Mouse (Mus musculus): ENCODE results near the gene Xrcc1. TPM values are rescaled to one million over a fixed set of nuclear protein-coding genes. Genes with fewer than 3 reads are reported as not detected.

Xrcc1 gene
- total and polyA plus RNA-seq, 2 experiments = 4.8 to 17.1 TPM

DNA sequence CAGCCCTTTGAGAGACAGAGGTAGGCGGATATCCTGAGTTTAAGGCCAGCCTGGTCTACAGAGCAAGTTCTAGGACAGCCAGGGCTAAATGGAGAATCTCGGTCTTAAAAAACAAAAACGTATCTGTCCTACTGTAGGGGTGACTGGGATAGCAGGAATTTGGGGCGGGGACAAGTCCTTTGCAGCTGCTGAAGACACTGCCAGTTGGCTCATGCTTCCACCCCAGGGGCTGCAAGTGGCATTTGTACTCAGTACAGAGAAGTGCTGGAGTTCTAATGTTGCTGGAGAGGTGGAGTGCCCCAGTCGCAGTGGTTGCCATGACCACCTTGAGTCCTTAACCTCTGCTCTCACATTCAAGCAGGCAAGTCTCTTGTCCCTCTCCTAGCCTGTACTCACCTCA is 23.3 kb upstream of the Xrcc1 start:
- TF ChIP-seq CTCF (IDR thresholded peaks at IDR 0.05; ENCODE audit: low read depth, low read length) (no peak), POLR2A (IDR thresholded peaks at IDR 0.05; ENCODE audit: extremely low read depth, insufficient read depth, low read length) (no peak)
- WGBS = 66% methylated on average over 5 of the region's 5 CpGs
- DNase-seq (ENCODE audit: extremely low read depth, low read depth, low spot score) = no peak

DNA sequence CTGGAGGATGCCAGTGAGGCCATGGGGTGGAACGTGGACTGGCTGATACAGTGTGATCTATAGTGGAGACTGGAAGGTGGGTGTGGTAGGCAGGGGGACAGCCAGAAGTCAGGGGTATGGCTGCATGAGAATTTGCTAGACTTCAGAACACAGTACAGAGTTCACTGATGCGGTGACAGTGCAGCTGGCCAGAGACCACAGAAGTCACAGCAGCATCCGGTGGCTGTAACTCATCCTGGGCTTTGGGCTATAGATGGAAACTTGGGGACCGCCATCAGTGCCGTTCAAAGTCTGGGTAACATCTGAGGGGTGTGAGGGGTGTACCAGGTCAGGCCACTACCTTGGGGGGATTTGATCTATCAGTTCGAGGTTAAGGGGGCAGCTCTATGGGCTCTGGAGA is 22.4 kb upstream of the Xrcc1 start:
- Histone ChIP-seq H3K79me2 (ENCODE audit: control insufficient read depth, insufficient read depth, low read length) (no peaks in the 10 kb centered on the region), H3K27ac (replicated peaks; ENCODE audit: insufficient read depth, low read depth, low read length) (no peak overlapping the region), H3K4me1 (ENCODE audit: control insufficient read depth, insufficient read depth, low read length) (no peaks in the 10 kb centered on the region), H3K9ac (ENCODE audit: low read depth, low read length) (no peak overlapping the region), H3K4me3 (ENCODE audit: insufficient read depth, low read depth, low read length) (no peak overlapping the region), H3K36me3 (ENCODE audit: control insufficient read depth, insufficient read depth, low read length) (no peaks in the 10 kb centered on the region), H3K27me3 (ENCODE audit: control insufficient read depth, insufficient read depth, low read length) (no peaks in the 10 kb centered on the region)
- WGBS = 64% methylated on average over 6 of the region's 6 CpGs
- TF ChIP-seq POLR2A (IDR thresholded peaks at IDR 0.05; ENCODE audit: extremely low read depth, insufficient read depth, low read length) = no peak
- TF ChIP-seq CTCF (IDR thresholded peaks at IDR 0.05; ENCODE audit: low read depth, low read length) = no peak
- no peak for DNase-seq (ENCODE audit: extremely low read depth, low read depth, low spot score)

More for the DNA sequence above, 23.3 kb upstream of the Xrcc1 start:
- H3K4me1 ChIP-seq (ENCODE audit: control insufficient read depth, insufficient read depth, low read length) = no peaks in the 10 kb centered on the region
- H3K9ac ChIP-seq (ENCODE audit: low read depth, low read length) = no peak overlapping the region
- H3K27ac ChIP-seq (replicated peaks; ENCODE audit: insufficient read depth, low read depth, low read length) = no peak overlapping the region
- no peaks in the 10 kb centered on the region for H3K79me2 ChIP-seq (ENCODE audit: control insufficient read depth, insufficient read depth, low read length)
- H3K36me3 ChIP-seq (ENCODE audit: control insufficient read depth, insufficient read depth, low read length) = no peaks in the 10 kb centered on the region
- no peaks in the 10 kb centered on the region for H3K27me3 ChIP-seq (ENCODE audit: control insufficient read depth, insufficient read depth, low read length)
- H3K4me3 ChIP-seq (ENCODE audit: insufficient read depth, low read depth, low read length) = no peak overlapping the region

DNA sequence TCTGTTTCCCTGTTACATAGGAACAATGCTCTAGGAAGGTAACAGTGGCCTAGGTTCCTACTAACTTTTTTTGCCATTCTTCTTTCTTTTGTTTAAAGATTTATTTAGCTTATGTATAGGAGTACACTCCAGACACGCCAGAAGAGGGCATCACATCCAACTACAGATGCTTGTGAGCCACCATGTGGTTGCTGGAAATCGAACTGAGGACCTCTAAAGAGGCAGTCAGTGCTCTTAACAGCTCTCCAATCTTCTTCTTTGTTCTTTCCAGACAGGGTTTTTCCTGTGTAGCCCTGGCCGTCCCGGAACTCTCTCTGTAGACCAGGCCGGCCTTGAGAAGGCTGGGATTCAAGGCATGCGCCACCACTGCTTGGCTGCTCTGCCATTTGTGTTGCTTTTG is 21.1 kb upstream of the Xrcc1 start:
- H3K79me2 ChIP-seq (ENCODE audit: control insufficient read depth, insufficient read depth, low read length) = no peaks in the 10 kb centered on the region
- TF ChIP-seq POLR2A (IDR thresholded peaks at IDR 0.05; ENCODE audit: extremely low read depth, insufficient read depth, low read length) (no peak), CTCF (IDR thresholded peaks at IDR 0.05; ENCODE audit: low read depth, low read length) (0 out of 2 replicates have a peak, but pooled peaks have one; percentile 5)

DNA sequence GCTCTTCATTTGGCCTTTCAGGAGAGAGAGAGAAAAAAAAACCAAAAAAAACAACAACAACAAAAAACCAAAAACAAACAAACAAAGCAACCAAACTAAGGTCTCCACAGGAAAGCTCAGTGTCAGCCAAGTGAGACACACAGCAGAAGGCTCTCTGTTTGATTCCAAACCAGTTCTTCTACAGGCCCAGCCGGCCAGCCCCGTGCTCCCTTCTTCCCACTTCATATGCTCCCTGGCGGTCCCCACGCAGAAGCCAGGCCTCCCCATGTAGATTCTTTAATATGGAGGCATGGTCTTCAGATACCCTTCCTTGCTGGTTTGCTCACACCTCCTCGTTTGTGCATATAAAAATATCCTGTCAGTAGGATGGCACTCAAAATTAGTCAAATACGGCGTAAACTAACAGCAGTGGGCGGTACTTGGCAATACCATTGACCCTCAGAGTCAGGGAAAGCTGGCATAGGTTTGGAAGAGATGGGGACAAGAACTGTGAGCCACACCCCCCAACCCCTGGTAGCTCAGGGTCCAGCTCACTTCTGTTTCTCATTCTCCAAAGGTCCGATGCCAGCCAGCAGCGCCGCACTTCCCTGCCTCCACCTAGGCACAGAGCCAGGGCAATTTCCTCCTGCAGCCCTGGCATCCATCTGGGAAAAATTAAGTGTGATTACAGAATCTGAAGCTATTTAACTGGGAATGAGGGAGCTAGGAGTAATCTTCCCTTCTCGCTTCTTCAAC is 20.2 kb upstream of the Xrcc1 start:
- H3K9ac ChIP-seq (ENCODE audit: low read depth, low read length) = no peak overlapping the region
- no peaks in the 10 kb centered on the region for H3K79me2 ChIP-seq (ENCODE audit: control insufficient read depth, insufficient read depth, low read length)
- no peaks in the 10 kb centered on the region for H3K27me3 ChIP-seq (ENCODE audit: control insufficient read depth, insufficient read depth, low read length)
- 89% methylated on average over 12 of the region's 12 CpGs for WGBS
- DNase-seq (ENCODE audit: extremely low read depth, low read depth, low spot score) = no peak
- H3K4me1 ChIP-seq (ENCODE audit: control insufficient read depth, insufficient read depth, low read length) = peaks cover 3% of the 10 kb centered on the region; the same call in 1 of the 2 replicates
- H3K27ac ChIP-seq (replicated peaks; ENCODE audit: insufficient read depth, low read depth, low read length) = no peak overlapping the region
- TF ChIP-seq POLR2A (IDR thresholded peaks at IDR 0.05; ENCODE audit: extremely low read depth, insufficient read depth, low read length) (no peak), CTCF (IDR thresholded peaks at IDR 0.05; ENCODE audit: low read depth, low read length) (no peak)
- H3K4me3 ChIP-seq (ENCODE audit: insufficient read depth, low read depth, low read length) = no peak overlapping the region
- H3K36me3 ChIP-seq (ENCODE audit: control insufficient read depth, insufficient read depth, low read length) = no peaks in the 10 kb centered on the region

More for the DNA sequence above, 21.1 kb upstream of the Xrcc1 start:
- peaks cover 3% of the 10 kb centered on the region; the same call in 1 of the 2 replicates for H3K4me1 ChIP-seq (ENCODE audit: control insufficient read depth, insufficient read depth, low read length)
- H3K36me3 ChIP-seq (ENCODE audit: control insufficient read depth, insufficient read depth, low read length) = no peaks in the 10 kb centered on the region
- no peak overlapping the region for H3K9ac ChIP-seq (ENCODE audit: low read depth, low read length)
- no peaks in the 10 kb centered on the region for H3K27me3 ChIP-seq (ENCODE audit: control insufficient read depth, insufficient read depth, low read length)
- DNase-seq (ENCODE audit: extremely low read depth, low read depth, low spot score) = peak; percentile 16
- no peak overlapping the region for H3K27ac ChIP-seq (replicated peaks; ENCODE audit: insufficient read depth, low read depth, low read length)
- 82% methylated on average over 6 of the region's 6 CpGs for WGBS
- H3K4me3 ChIP-seq (ENCODE audit: insufficient read depth, low read depth, low read length) = no peak overlapping the region

DNA sequence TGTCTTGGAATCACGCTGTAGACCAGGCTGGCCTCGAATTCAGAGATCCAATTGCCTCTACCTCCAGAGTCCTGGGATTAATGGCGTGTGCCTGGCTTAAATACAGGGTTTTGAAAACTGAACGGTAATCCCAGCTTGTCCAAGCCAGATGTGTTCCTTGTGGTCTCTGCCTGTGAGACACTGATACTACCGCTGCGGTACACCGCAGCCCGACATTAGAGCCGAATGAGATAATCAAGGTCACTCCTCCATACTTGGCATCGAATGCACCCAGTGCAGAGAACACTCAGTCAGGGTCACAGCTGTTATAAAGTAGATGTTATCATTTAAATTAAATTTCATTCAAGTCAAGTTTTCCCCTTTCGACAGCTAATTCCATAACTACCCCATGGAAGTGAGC is 17.2 kb upstream of the Xrcc1 start:
- Histone ChIP-seq H3K27me3 (ENCODE audit: control insufficient read depth, insufficient read depth, low read length) (no peaks in the 10 kb centered on the region), H3K36me3 (ENCODE audit: control insufficient read depth, insufficient read depth, low read length) (peaks cover 2% of the 10 kb centered on the region; the same call in 1 of the 2 replicates), H3K27ac (replicated peaks; ENCODE audit: insufficient read depth, low read depth, low read length) (no peak overlapping the region), H3K4me1 (ENCODE audit: control insufficient read depth, insufficient read depth, low read length) (peaks cover 6% of the 10 kb centered on the region), H3K9ac (ENCODE audit: low read depth, low read length) (no peak overlapping the region), H3K4me3 (ENCODE audit: insufficient read depth, low read depth, low read length) (no peak overlapping the region), H3K79me2 (ENCODE audit: control insufficient read depth, insufficient read depth, low read length) (peaks cover 5% of the 10 kb centered on the region; the same call in 1 of the 2 replicates)
- no peak for DNase-seq (ENCODE audit: extremely low read depth, low read depth, low spot score)
- TF ChIP-seq POLR2A (IDR thresholded peaks at IDR 0.05; ENCODE audit: extremely low read depth, insufficient read depth, low read length) (no peak), CTCF (IDR thresholded peaks at IDR 0.05; ENCODE audit: low read depth, low read length) (no peak)
- 92% methylated on average over 11 of the region's 11 CpGs for WGBS

DNA sequence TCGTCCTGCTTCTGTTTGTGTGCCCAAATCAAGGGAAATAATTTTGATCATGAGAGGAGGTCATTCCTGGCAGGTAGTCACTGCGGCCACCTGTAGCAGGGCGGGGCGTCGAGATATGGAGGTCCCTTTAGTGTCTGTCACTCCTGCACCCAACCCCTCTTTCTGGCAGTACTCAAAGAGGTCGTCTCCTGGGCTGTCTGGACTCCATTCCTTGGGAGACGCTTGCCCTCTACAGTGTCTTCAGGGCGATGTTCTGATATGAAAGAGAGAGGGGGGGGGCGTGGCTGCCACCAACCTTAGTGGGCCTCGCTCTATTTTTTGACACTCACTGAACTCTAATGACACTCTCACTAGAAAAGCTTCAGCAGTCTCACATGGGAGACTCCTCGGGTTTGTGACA is 16.5 kb upstream of the Xrcc1 start:
- peak overlapping the region; percentile 58 for H3K4me3 ChIP-seq (ENCODE audit: insufficient read depth, low read depth, low read length)
- peaks cover 6% of the 10 kb centered on the region for H3K4me1 ChIP-seq (ENCODE audit: control insufficient read depth, insufficient read depth, low read length)
- DNase-seq (ENCODE audit: extremely low read depth, low read depth, low spot score) = no peak
- TF ChIP-seq CTCF (IDR thresholded peaks at IDR 0.05; ENCODE audit: low read depth, low read length) (no peak), POLR2A (IDR thresholded peaks at IDR 0.05; ENCODE audit: extremely low read depth, insufficient read depth, low read length) (no peak)
- WGBS = 59% methylated on average over 11 of the region's 11 CpGs
- H3K27me3 ChIP-seq (ENCODE audit: control insufficient read depth, insufficient read depth, low read length) = no peaks in the 10 kb centered on the region
- peak overlapping the region; percentile 66 for H3K9ac ChIP-seq (ENCODE audit: low read depth, low read length)
- peaks cover 2% of the 10 kb centered on the region; the same call in 1 of the 2 replicates for H3K36me3 ChIP-seq (ENCODE audit: control insufficient read depth, insufficient read depth, low read length)
- peaks cover 5% of the 10 kb centered on the region; the same call in 1 of the 2 replicates for H3K79me2 ChIP-seq (ENCODE audit: control insufficient read depth, insufficient read depth, low read length)
- H3K27ac ChIP-seq (replicated peaks; ENCODE audit: insufficient read depth, low read depth, low read length) = peak overlapping the region; percentile 77
